Mouse (Mus musculus): ENCODE data around the gene Ugt1a9.

Gene Ugt1a9

DNA sequence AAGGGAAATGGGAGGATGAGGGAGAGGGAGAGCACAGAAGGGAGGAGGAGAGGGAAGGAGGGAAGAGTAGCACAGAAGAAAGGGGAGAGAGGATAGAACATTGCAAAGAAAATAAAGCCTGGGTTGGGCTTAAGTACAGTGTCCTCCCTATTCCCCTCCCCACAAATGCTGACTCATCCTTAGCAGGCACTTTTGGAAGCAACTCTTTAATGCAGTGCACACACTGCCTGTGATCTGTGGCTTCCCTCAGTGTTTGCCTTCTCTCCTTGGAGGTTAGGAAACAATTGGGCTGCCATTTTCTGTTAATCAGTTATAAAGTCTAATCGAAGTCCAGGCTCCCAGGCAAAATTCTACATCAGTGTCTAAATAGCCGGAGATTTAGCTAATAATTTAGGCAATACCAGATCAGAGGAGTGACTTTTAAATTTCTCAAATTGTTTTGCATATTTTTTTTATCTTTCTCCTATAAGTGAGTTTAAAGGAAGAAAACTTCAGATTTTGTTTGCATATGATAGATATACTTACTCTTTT lies 38.5 kb downstream of the Ugt1a9 start:
- WGBS = 86% methylated on average over 2 of the region's 2 CpGs

DNA sequence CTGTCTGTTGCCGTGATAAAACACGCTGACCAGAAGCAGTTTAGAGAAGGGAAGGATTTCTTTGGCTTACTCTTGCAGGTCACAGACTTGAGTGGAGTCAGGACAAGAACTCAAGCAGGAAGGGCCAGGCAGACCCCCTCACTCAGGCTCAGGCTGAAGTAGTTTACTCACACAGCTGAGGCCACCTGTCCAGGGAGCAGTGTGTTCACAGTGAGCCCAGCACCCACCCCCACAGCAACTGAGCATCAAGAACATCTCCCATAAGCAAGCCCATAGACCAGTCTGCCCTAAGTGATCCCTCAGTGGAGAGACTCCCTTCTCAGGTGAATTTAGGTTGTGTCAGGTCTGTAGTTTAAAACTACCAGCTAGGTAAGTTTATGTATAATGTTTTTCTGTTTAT lies 39.0 kb downstream of the Ugt1a9 start:
- whole genome bisulfite sequencing = 83% methylated on average over 2 of the region's 2 CpGs

DNA sequence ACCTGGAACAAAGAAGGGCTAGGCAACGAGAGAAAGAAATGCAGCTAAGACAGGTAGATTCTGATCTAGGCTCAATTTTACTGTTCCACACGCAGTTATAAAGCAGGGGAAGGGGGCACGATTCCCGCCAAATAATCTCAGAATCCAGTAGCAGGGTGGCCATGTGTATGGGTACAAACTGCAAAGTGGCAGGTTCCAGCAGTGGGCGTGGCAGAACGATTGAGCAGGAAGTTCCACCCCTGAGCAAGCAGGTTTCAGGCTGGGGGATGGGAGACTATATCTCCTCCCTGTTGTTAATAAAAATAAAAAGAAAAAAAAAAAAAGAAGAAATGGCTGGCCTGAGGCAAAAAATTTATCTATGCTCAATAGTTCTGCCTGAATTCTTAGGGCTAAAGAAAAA lies 42.2 kb downstream of the Ugt1a9 start:
- WGBS = 90% methylated on average over 6 of the region's 6 CpGs

DNA sequence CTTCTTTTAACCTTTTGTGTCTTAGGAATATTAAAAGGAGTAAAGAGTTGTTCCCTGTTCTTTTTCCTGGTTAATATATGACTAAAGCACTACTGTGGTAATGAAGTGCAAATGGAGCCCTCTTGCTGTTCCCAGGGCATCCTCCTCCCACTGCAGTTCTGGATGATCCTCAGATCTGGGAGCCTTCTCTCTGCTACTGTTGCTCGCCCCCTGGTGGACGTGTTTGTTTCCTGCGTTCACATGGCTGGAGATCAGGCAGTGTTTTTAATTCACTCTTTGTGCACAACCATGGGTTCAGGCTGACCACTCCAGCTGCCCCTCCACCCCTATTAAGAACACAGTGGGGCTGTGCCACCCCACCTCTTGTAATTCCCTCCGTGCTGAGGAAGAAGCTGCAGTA lies 50.0 kb downstream of the Ugt1a9 start:
- WGBS = 17% methylated on average over 4 of the region's 4 CpGs

DNA sequence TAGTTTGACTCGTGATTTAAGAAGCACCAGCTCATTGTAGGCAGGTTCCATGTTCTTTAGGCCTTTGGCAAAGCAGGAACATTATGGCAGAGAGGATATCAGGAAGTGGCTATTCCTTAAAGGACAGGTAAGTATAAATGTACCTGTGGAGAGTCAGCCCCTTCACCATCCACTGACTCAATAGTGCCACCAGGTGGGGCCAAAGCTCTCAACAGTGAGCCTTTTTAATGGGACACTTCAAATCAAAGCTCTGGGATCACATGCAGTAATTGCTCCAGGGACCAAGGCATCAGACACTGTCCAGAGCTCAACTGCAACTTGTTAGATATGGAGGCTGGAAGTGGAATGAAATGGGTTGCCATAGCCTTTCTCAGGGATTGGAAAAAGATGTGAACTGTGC lies 50.9 kb downstream of the Ugt1a9 start:
- no CpG with 5 or more reads among the region's 1 CpGs for WGBS

DNA sequence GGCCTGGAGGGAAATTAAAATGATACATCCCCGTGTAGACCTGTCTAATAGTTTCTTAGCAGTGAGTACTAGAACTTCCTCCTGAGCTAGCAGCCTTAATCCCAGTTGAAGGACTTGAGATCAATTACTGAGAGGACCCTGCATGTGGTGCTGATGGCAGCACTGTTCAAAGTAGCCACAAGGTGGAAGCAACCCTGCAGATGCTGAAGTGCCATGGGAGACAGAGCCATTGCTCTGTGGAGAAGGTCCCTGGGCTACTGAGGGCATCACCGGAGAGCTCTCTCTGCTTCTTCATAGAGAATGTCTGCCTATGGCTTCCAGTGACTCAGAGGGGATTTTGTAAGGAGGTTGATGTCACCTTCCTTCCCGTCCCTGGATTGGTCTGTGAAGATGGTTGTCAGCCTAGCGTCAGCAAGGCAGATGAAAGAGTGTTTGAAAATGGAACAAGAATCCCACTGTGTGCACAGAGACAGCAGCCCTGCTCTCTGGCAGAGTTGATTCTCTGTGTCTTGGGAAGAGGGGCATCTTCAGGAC lies 55.3 kb downstream of the Ugt1a9 start:
- WGBS = 75% methylated on average over 4 of the region's 4 CpGs

DNA sequence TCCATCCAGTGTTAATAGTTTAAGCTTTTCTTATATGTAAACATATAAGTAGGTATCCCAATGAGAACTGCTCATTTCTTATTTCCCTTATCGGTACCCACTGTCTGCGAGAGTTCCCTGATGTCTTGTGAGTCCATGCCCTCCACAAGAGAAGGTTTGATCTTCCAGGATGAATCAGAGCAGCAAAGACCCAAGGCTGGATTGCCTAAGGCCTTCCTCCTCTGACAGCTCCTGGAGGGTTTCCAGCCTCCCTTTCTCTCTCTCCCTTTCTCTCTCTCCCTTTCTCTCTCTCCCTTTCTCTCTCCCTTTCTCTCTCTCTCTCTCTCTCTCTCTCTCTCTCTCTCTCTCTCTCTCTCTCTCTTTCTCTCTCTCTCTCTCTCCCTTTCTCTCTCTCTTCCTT lies 58.5 kb downstream of the Ugt1a9 start:
- 85% methylated on average over 2 of the region's 2 CpGs for WGBS

DNA sequence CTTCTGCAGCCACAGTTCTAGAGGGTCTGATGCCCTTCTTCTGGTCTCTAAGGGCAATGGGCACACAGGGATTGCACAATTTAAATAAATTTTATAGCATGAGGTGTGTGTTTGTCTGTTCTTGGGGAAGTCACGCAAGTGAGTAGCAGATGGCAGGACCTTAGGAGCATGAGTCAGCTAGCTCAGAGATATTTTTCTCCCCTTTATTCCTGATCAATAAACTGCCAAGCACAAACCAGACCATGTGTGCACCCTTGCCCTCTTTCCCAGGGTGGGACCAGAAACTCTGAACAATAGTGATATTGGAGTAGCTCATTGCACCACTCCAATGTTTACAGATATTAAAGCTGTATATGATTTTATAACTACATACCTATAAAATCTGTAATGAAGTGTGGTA lies 59.6 kb downstream of the Ugt1a9 start:
- WGBS = 100% methylated on average over 1 of the region's 1 CpGs

DNA sequence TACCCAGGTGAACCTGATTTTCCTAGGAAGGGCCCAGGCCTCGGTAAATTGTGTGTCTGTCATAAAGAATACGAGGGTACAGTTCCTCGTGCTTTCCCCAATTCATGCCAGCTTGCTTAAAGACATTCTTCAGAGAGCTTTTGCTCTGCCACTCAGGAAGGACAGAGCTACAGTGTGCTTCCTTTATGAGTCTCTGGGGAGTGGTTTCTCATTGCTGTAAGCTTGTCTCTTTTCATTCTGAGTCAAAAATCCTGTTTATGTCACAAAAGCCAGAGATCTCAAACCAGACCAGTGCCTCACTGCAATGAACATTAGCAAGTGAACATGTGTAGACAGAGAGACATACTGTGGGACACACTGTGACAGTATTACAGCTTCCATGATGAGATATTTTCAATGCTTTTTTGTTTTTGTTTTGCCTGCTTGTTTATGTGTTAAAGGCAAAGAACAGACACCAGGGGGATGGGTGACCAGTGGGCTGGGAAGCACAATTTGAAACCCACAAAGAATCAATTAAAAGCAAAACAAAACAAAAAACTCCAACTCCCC lies 63.4 kb downstream of the Ugt1a9 start:
- WGBS = 41% methylated on average over 3 of the region's 3 CpGs

DNA sequence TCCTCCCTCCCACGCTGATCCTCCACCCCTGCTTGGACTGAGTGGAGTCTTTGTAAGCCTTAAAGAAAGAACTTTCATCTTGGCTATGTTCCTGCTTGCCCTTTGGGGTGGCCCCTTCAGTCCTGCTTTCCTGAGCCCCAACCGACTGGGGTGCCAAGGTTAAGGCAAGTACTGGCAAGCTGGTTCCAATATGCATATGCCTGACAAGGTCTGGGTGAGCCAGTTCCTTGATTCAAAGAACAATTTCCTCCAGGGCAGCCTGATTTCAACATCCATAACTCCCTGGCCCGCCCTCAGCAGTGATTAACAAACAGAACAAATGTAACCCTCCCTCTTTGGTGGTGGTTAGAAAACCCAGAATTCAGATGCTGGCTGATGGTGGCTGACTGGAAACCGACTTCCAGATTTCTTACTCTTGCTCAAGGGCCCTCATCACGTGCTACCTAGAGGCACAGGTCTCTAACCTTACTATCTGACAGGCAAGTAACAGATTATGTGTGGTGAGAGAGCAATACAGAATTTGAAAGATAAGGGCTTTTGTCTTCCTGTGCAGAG lies 63.9 kb downstream of the Ugt1a9 start, which contains the start of gene Ugt1a6a:
Gene Ugt1a6a (plus strand): TSS at position 353 of the 555 bp plus-strand sequence.
- WGBS = 53% methylated on average over 5 of the region's 5 CpGs

DNA sequence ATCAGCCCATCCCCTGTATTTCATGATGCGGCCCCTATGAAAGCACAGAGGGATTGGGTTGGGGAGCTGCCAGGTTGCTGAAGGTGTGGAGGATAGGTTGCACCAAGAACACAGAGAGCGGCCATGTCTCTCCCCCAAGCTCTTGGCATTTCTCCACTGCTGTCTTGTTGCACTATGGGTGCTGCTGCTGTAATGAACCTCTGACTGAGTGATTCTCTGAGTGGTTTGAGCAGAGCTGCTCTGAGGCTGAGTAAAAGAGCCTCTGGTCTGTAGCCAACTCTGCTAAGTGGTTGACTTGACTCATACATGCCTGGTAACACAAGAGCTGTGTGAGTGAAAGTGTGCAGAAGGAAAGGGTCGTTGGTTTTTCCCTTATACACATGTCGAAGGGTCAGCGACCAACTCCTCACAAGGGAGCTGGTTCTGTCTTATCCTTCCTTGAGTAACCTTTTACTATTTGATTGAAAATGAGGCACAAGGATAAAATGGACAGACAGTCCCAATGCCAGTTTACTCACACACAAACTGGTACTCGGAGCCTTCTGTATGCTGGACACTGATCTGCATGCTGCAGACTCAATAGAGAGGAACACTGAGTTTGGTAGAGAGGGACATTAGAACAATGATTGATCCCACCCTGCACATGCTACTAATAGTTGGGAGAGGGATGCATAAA lies 64.8 kb downstream of the Ugt1a9 start:
- 77% methylated on average over 6 of the region's 6 CpGs for WGBS

DNA sequence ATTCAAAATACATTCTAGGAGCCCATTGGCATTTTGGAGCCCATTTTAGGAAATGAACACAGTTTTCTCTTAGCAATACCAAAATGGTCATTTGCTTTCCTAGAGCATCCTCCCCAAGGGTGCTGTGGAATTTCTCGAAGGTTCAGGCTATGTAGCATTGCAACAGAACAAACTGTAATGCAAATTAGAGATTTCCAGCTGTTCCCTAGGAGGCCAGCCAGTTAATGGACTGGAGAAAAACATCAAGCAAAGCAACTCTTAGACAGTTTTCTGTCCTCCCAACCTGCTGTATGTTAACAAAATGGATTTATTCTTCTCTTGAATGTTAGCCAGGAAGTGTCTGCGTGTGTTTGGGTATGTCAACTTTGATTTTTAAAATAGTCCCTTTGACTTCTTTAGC lies 66.0 kb downstream of the Ugt1a9 start:
- 68% methylated on average over 2 of the region's 2 CpGs for WGBS

DNA sequence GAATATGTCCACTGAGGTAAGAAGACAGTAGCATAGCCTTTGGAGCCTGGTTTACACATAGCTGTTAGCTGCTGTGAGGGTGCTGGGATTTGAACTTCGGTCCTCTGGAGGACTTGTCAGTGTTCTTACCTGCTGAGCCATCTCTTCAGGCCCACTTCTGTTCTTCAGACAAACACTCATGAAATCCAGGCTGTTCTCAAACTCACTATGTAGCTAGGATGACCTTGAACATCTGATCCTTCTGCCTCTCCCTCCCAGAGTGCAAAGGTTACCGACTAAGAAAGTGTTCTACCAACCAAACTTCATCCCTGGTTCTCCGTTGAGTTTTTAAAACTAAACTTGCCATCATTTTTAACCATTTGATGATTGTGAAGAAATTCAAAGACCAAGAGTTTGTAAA lies 66.7 kb downstream of the Ugt1a9 start:
- 90% methylated on average over 3 of the region's 3 CpGs for WGBS

DNA sequence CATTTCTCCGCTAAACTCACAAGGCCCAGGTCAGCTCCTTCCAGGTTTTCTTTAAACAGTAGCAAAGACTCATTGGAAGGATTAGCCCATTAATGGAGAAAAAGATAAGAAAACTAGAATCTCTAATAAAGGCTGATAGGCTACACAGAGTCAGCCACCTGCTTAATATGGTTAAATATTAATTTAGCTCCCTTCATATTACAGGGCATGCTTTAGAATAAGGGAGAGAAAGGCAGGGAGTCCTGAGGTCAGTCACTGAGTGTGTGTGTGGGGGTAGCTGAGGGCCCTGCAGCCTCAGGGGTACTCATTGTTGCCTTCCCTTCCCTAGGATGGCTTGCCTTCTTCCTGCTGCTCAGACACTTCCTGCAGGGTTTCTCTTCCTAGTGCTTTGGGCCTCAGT lies 67.5 kb downstream of the Ugt1a9 start:
- WGBS = 98% methylated on average over 1 of the region's 1 CpGs

DNA sequence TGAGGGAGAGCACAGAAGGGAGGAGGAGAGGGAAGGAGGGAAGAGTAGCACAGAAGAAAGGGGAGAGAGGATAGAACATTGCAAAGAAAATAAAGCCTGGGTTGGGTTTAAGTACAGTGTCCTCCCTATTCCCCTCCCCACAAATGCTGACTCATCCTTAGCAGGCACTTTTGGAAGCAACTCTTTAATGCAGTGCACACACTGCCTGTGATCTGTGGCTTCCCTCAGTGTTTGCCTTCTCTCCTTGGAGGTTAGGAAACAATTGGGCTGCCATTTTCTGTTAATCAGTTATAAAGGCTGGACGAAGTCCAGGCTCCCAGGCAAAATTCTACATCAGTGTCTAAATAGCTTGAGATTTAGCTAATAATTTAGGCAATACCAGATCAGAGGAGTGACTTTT lies 69.9 kb downstream of the Ugt1a9 start:
- WGBS = 71% methylated on average over 1 of the region's 1 CpGs

DNA sequence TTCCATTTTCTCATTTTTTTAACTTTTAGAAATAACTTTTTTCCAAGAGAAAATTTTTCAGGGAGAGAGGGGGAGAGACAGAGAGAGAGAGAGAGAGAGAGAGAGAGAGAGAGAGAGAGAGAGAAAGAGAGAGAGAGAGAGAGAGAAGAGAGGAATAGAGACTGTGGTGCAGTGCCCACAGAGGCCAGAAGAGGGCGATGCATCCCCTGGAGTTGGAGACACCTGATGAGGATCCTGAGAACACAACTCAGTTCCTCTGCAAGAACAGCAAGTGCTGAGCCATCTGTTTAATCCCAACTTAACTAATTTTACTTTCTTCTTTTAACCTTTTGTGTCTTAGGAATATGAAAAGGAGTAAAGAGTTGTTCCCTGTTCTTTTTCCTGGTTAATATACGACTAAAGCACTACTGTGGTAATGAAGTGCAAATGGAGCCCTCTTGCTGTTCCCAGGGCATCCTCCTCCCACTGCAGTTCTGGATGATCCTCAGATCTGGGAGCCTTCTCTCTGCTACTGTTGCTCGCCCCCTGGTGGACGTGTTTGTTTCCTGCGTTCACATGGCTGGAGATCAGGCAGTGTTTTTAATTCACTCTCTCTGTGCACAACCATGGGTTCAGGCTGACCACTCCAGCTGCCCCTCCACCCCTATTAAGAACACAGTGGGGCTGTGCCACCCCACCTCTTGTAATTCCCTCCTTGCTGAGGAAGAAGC lies 73.5 kb downstream of the Ugt1a9 start:
- WGBS = 5% methylated on average over 5 of the region's 5 CpGs

DNA sequence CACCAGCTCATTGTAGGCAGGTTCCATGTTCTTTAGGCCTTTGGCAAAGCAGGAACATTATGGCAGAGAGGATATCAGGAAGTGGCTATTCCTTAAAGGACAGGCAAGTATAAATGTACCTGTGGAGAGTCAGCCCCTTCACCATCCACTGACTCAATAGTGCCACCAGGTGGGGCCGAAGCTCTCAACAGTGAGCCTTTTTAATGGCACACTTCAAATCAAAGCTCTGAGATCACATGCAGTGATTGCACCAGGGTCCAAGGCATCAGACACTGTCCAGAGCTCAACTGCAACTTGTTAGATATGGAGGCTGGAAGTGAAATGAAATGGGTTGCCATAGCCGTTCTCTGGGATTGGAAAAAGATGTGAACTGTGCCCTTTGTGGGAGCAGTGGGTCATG lies 74.7 kb downstream of the Ugt1a9 start:
- WGBS = 77% methylated on average over 2 of the region's 2 CpGs

DNA sequence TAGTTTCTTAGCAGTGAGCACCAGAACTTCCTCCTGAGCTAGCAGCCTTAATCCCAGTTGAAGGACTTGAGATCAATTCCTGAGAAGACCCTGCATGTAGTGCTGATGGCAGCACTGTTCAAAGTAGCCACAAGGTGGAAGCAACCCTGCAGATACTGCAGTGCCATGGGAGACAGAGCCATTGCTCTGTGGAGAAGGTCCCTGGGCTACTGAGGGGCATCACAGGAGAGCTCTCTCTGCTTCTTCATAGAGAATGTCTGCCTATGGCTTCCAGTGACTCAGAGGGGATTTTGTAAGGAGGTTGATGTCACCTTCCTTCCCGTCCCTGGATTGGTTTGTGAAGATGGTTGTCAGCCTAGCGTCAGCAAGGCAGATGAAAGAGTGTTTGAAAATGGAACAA lies 79.5 kb downstream of the Ugt1a9 start:
- 88% methylated on average over 2 of the region's 2 CpGs for WGBS

DNA sequence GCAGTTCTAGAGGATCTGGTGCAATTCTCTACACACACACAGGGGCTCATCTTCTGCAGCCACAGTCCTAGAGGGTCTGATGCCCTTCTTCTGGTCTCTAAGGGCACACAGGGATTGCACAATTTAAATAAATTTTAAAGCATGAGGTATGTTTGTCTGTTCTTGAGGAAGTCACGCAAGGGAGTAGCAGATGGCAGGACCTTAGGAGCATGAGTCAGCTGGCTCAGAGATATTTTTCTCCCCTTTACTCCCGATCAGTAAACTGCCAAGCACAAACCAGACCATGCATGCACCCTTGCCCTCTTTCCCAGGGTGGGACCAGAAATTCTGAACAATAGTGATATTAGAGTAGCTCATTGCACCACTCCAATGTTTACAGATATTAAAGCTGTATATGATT lies 87.8 kb downstream of the Ugt1a9 start:
- 79% methylated on average over 2 of the region's 2 CpGs for WGBS

DNA sequence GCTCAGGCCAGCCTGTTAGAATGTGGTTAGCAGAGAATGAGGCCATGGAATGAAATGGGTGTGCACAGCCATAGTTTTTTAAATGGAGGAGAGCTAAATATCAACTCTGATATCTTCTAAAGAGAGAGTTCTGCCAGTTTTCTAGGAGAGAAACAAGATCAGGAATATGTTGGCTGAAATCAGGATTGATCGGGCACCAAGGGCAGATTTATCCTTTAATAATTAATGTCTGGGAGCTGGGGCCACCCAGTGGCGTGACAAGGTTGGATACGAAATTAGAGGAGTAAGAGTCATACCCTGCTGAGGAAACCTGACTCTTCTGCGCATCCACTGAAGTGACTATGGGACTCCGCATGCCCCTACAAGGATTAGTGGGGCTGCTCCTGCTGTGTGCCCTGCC lies 95.1 kb downstream of the Ugt1a9 start, which contains the start of gene Ugt1a5:
Gene Ugt1a5 (plus strand): TSS at position 302 of the 400 bp plus-strand sequence.
- WGBS = 85% methylated on average over 5 of the region's 5 CpGs

DNA sequence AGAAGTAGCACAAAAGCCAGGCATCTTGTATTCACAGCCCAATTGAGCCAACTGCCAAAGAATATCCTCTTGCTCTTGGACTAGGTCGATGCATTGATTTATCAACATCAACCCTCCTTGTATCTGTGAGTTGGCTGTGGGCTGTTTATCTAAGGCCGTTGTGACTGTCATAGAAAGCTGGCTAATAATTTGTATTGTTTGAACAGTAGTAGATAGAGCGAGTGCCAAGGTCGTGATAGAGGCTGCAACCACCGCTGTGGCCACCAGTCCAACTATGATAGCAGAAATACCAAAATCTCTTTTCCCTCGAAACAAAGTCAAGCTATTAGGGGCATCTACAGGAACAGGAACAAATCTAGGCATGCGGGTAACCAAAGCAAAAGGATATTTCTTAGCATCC lies 101.6 kb downstream of the Ugt1a9 start:
- 86% methylated on average over 7 of the region's 7 CpGs for WGBS

DNA sequence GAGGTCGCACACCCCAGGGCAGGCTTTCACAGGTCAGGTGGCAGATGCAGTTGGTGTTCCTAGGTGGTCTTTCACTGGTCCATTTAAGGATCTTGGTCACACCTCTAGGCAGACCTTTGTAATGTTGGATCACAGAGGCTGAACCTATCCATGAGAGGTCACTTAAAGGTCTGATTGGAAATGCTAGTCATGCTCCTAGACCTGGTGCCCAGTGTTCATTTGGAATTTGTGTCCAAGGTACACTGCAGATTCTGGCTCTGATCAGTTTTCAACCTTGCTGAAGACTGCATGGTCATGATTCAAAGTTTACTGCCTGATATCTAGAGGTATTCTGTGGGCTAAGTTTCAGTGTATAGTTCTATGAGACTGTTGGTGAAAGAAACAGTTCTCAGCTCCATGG lies 109.1 kb downstream of the Ugt1a9 start:
- WGBS = 92% methylated on average over 1 of the region's 1 CpGs
